Mouse (Mus musculus) lung, postnatal 14 days (tissue): ENCODE measurements around the gene Rbfox3.
A peak's percentile ranks its signal among the peaks of the same experiment; 100 is the strongest.

Experiments used
- DNase-seq: peaks from one replicate; pipeline ENCODE4 v3.0.0; 2021

Gene Rbfox3

DNA sequence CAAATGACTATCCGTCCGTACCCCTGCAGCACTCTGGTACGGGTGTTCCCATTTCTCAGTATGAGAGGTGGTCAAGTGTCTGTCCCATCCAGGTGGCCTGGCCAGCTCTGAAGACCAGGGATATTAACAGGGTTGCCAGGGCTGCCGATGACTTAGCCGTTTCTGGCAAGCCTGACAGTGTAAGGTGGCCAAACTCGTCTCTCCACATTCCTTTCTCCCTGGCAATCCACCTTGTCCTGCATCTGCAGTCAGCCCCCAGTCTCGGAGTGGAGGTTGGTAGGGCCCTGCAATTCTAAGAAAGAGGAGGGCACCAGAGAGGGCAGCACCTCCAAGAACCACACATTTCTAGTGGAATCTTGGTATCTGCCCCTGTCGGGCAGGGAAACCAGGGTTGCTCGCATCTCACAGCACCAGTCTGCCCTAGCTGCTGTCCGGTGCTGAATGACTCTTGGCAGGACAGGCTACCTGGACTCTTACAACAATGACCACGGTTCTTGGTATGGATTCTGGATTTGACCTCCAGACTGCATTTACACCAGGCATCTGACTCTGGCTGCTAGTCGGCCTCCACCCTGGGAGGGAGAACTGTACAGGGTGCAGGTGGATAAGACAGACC lies 370.9 kb downstream of the Rbfox3 start:
- DNase-seq: peak; percentile 8

DNA sequence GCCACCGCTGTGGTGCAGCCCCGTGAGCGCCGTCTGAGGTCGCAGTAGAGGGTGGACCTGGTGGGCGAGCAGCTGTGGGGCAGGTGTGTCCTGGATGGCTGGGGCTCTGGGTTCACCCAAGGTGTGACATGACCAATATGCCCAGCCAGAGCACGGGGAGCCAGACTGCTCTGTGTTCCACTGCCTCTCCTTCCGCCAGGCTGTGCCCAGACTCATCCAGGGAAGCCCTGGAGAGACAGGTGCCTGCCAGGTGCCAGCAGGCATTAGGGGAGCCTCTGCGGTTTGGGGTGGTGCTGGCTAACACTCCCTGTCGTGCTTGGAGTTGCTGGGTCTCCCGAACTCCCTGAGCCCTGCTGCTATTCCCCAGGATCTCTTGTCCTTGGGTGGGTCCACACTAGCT lies 373.4 kb downstream of the Rbfox3 start:
- no peak for DNase-seq

DNA sequence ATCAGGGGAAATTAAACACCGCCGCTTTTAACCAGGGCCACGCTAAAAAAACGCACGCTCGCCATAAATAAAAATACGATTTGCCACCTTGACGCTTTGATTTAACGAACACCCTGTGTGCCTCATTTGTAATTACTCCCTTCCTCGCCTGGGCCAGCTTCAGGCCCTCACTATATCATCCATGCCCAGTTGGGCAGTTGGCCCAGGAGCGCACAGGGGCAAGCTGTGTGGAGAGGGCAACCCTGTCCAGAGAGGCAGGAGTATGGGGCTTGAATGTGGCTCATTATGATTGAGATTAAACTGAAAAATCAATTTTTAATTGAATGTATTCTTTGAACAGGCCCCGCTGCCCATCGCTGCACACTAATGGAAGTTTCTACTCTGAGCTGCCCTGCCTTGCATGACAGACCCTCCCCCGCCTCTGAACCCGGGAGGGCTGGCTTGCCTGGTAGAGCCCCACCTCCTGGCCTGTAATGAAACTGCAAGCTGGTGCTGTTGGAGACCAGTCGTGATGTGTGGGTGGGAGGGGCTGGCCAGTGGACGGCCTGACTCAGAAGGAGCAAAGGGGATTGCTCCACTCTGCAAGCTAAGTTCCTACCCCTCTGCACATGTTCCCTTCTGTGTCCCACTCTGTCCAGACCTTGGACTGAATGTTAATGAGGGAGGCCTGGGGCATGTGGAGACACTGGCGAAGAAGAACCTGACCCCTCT lies 376.9 kb downstream of the Rbfox3 start:
- peak; percentile 13 for DNase-seq

DNA sequence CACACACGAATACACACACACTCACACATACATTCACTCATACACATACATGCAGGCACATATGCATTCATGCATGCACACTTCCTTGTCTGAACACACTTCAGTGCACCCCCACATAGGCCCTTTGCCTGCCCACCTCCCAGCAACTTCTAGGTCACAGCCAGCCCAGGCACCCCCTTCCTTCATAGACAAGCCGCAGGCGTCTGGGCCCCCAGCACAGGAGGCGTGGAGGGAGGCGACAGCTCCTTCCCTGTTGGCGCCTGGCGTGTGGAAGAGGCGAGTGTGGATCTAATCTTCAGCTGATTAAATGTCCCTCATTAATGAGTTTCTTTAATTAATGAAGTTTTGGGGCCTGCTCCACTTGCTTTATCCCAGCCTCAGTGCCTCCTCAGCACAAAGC lies 381.1 kb downstream of the Rbfox3 start:
- DNase-seq: no peak

DNA sequence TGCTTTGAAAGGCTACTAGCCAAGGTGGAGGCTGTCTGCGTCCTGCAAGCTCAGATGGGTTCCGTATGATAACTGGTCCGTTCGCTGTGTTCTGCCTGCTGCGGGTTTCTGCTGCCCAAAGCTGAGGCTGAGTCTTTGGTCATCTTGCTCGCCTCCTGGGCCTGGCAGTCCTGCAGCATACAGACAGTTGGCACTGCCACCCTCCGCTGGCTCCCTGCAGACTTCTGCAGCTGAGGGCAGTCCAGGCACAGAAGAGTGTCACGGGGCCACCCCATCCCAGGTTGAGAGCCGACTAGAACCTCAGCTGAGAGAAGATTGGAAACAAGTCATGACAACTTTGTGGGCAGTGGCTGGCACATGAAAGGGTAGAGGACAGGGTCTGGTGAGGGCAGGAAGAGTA lies 382.6 kb downstream of the Rbfox3 start:
- no peak for DNase-seq

DNA sequence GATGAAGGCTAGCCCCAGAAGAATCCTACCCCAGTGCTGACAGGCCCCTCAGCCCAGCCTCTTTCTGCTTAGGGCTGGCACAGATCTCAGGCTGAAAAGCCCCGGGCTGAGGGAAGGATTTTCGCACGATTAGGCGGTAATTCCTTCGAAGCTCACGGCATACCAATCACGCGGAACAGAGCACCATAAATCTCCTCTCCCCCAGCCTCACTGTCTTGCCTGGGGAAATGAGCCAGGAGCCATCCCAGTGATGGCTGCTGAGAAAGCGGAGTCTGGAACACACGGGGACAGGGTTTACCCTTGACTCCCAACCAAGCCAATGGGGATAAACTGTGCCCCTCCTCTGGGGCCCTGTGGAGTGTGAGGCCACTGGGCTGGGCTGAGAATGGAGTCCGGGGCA lies 386.3 kb downstream of the Rbfox3 start:
- DNase-seq: no peak

DNA sequence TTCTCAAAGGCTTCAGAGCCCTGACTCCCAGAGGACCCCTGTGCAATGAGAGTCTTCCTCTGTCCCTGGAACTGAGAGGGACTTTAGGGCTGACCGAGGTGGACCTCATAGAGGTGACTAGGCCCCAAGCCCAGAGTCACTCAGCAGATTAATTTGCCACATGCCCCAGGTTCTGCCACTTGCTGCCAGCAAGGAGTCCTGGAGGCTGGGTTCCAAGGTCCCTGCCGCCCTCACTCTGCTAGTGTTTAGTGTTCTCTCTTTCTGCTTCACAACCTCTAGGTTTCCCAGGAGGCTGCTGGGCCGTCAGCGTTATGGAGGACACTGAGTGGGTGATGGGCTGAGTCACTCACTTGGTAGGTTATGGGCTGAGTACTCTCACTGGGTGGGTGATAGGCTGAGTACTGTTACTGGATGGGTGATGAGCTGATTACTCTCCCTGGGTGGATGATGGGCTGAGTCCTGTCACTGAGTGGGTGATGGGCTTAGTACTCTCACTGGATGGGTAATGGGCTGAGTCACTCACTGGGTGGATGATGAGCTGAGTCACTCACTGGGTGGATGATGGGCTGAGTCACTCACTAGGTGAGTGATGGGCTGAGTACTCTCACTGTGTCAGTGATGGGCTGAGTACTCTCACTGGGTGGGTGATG lies 387.8 kb downstream of the Rbfox3 start:
- no peak for DNase-seq

DNA sequence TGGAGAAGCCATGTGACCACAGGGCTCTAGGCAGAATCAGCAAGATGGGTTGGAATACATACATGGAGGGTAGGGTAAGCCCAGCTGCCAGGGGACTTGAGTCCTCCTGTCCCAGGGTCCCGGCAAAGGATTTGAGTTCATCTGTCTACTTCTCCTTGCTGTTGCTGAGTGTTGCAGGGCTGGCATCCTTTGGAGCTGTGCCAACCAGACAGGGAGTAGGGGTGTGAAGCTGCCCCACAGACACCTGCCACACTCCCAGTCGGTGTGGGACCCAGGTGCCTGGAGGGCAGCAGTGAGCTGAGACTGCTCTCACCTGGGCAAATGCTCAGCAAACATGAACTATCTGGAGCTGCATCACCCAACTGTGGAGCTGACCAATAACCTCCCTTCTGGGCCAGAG lies 390.5 kb downstream of the Rbfox3 start:
- DNase-seq: no peak

DNA sequence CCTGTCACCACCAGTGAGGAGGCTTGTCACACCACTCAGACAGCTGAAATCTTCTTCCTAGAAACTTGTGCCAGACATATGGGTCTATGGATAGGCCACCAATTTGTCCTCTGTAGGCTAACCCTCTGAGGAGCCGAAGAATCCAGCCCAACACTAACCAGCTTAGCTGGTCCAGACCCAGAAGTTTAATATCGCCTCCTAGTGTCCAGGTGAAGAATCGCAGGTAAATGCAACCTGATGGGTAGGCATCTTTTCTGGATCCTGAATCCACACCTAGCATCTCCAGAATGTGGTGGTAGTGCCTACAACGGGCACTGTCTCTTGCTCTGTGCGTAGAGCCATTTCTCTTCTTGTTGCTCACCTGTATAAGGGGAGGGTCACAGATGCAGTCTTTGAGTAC lies 391.1 kb downstream of the Rbfox3 start:
- no peak for DNase-seq

DNA sequence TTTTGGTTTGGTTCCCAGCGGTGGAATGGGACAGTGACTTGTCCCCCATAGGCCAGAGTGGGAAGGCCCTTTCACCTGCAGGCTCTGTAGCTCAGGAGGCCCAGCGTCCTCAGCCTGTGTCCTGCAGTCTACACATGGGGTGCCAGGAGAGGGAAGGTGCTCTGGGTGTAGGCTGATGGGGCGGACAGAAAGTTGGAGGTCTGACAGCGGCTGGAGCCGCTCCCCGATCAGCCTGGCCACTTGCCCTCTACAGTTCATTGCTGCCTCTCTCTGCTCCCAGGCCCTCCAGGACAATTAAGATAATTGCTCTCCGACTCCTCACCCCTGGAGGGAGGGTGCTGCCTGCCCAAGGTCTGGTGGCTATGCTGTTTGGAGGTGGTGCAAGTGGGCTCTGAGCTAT lies 392.7 kb downstream of the Rbfox3 start:
- DNase-seq: no peak

DNA sequence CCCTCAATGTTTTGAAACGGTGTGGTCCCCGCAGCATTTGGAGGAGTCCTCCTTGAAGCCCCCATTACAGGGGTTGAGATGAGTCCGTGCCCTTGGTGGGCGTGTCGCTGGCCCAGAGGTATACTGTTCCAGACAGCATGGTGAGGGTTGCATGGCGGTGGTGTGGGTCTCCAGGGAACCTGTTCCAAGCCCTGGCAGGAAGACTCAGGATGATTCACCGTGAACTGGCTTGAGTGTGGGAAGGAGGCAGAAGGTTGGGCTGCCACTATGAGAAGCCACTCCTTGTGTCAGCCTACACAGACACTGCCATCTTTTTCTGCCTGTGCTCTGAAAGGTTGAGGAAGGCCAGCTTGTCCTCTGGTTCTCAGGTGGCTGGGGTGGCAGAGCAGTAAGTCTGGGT lies 393.5 kb downstream of the Rbfox3 start:
- no peak for DNase-seq

DNA sequence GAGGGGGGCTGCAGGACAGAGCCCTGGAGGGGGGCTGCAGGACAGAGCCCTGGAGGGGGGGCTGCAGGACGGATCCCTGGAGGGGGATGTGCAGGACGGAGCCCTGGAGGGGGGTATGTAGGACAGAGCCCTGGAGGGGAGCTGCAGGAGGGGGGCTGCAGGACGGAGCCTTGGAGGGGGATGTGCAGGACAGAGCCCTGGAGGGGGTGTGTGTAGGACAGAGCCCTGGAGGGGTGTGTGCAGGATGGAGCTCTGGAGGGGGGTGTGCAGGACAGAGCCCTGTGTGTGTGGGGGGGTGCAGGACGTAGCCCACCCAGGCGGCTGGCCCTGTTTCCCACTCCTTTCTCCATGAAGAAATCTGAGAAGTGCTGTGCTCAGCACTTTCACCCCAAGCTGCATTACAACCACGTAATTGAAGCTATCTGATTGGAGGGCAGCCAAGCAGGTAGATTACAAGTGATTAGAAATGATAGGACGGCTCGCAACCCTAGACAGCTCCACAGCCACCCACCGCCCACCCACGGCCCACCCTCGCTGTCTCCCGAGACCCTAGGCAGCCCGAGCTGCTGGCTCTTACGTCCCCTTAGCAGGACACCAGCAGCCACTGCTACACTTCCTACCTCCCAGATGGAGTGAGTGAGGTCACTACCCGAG lies 399.0 kb downstream of the Rbfox3 start:
- no peak for DNase-seq

DNA sequence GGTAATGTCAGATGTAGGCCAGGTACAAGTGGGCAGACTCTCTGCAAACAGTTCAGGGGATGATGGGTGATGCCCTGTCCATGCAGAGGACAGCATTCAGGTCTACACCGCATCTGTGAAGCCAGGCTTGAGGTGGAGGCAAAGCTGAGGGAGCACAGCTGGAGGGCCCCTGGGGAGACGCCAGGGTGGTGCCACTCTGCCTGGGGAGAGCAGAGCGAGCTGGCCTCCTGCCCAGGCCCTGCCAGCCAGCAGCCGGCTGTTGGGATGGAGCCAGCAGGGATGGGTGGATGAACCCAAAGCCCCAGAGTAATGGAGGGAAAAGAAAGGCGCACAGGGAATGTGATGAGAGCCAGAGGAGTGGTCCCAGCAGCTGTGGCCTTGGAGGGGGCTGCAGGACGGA lies 399.5 kb downstream of the Rbfox3 start:
- DNase-seq: peak; percentile 20

DNA sequence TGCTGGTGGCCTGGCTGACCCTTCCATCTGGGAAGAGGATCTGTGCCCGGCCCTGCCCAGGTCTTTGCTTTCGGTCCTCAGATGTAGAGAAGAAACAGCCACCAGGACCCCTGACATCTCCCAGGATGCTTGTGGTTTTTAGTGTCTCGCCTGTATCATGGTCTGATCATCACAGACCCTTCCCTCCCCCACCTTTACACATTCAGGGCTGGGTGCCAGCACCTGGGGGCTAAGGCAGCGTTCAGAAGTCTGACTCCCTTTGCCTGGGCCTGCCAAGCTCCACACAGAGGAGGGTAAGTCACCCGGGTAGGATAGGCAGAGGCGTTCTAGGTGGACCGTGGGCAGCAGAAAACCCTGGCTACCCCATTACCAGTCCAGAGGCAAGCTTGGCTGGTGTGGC lies 403.1 kb downstream of the Rbfox3 start:
- DNase-seq: no peak

DNA sequence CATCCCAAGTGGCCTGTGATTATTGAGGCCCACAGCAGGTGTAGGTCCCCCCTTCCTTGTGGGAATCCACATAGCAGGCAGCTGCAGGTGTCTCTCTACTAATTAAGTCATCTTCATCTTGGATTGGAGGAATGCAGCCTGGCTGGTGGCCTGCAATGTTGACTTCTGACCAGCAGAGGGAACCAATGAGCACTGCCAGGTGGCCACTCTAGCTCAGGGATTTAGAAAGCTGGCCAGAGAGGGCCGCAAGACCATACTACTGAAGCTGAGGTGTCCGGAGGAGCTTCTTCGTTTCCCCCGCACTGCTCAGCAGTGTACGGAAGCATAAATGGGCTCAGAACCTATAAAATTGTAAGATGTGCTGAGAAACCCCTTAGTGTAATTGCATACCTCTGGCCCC lies 403.5 kb downstream of the Rbfox3 start:
- peak; percentile 76 for DNase-seq

DNA sequence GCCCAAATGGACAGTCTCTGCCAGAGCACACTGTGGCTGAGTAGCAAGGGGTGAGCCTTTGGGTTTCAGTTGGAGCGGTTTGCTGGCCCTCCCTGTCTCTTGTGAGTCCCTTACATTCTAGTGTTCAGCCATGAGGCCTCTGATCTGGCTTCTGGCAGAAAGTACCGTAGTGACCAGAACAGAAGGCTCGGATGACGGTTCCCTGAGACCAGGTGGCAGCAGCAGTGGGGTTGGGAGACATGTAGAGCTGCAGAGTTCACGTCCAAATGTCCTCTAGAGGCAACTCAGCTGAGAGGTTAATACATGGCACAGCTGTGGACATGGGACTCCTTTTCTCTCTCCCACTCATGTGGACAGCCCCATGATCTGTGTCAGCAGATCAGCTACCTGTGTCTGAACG lies 404.3 kb downstream of the Rbfox3 start:
- no peak for DNase-seq

DNA sequence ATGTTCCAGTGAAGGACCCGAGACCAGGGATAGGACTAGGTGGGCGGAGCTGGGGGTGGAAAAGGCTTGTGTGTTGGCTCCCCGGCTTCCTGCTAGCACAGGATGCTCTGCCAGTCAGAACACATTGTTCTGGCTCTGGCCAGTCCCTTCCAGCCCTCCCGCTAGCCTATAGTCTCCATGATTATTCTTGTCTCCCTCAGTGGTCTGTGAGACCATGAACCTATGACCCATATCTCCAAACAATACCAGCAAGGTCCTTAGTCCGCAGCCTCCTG lies 407.3 kb downstream of the Rbfox3 start:
- DNase-seq: peak; percentile 21

DNA sequence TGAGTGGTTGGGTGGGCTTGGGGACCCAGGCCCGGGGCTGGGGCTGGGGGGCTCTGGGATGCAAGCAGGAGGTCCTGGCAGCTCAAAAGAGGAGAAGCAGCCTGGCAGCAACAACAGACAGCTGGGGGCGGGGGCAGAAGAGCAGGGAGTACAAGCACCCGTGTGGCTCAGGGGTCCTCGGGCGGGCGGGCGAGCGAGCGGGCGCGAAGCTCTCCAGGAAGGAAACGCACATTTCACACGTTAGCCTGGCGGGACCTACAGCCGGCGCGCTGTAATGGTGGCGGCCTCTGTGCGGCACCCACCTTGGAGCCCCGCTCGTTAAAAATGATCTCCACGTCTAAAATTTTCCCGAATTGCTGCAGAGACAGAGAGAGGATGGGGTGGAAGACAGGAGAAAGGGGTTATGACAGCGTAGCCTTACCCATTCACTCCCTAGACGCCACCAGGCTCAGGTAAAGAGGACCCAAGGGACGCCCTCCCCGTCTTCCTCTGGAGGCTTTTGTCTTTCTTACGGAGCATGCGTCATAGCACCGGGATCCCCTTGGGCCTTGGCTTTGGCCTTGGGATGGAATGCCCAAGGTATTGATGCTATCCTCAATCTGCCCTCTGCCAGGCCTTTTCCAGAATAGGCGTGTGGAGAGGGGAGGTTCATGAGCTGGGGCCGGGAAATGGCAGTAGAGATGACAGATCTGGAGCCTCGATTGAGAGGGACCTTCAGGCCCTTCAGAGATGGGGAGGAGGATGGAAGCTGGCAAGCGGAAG lies 407.8 kb downstream of the Rbfox3 start:
- DNase-seq: no peak

DNA sequence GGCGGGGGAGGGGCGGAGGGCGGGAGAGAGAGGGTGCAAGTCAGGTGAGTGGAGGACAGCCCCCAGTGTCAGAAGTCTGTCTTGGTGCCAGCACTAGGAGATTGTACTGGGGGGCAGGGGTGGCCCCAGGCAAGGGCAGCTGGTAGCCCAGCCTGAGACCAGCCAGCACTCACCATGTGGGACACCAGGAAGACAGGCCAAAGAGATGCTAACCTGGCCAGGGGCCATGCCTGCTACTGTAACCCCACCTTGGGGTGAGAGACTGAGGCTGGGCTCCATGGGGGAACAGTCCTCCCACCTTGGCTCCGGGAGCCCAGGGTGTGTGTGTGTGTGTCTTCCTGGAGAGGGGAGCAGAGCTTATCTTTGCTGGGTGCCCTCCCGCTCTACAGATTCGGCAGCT lies 408.4 kb downstream of the Rbfox3 start:
- no peak for DNase-seq

DNA sequence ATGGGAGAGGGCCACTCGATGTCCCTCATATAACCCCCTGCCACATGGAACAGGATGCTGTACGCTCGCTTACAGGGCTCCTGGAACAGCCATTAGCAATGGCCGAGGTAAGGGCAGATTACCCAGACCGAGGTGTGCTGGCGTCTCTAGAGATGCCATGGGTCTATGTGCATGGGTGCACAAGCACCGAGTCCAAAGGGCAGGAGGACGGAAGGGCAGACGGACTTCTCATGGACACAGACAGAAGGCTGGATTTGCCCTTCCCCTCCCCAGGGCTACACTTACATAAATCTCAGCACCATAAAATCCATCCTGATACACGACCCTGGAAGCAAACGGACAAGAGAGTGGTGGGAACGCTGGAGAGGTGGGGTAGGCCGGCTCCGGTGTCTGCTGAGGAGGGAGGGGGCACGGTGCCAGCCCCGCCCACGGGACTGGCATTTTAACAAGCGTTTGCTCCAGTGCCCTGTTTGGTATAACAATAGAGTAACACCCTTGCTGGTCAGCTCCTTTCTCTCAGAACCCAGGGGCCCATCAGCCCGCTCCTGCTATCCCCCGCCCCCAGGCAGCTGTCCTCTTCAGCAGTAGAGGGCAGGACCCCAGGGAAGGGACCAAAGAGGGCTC lies 415.2 kb downstream of the Rbfox3 start:
- no peak for DNase-seq

DNA sequence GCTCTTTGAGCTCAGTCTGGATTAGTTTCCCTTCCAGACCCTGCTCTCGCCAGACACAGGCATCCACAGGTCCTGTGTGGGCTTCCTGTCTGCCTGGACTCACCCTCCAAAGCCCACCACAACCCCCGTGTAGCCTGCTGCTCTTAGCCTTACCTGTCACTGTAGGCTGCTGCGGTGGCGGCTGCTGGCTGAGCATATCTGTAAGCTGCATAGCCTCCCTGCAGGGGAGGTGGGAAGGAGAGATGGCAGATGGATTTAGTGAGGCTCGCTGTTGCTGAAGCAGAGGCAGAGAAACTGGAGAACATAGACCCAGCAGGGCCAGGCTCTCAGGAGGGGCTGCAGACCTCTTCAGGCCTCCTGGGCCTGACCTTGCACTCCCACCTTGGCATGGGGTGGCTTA lies 416.3 kb downstream of the Rbfox3 start:
- DNase-seq: no peak

DNA sequence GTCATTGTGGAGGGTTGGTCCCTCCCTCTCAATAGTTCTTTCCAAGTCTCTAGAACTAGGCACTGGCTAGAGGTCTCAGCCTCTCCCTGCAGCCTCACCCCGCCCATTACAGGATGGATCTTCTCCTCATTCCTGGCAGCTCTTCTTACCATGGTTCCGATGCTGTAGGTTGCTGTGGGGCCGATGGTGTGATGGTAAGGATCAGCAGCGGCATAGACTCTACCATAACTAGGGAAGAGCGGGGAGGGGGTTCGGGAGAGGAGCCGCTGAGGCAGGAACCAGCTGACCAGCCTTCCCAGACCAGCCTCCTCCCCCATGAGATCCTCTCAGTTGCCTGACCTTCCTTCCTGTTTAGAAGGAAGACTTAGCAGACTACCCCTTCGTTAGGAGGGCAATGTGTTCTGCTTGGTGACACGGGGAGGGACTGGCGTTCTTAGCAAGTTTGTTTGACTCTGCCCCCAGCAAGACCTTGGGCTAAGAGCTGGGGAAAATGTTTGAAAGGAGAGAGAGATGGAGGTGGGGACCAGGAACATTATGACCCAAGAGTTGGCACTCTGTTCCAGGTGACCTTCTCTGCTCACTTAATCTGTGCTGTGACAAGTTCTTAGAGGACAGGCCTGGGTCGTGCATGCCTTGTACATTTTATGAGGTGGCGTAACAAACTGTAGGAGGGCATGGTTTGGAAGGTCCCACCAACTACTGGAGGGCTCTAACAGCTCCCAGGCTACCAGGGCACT lies 417.2 kb downstream of the Rbfox3 start:
- no peak for DNase-seq
